Mouse (Mus musculus) ES-Bruce4 (cell line): ENCODE data around the gene B3gat3. TPM values are rescaled to one million over a fixed set of nuclear protein-coding genes. Genes with fewer than 3 reads are reported as not detected.

Source experiments
- H3K27ac ChIP-seq: 2 replicates; pipeline ENCODE4 v1.5.1; 2012; ENCODE audit warnings: low read length, inconsistent platforms; ENCODE audit not compliant: insufficient read depth
- H3K27me3 ChIP-seq: 2 replicates; pipeline ENCODE4 v1.6.1; 2012; ENCODE audit warnings: mild to moderate bottlenecking, low read length, inconsistent platforms; ENCODE audit not compliant: control insufficient read depth, poor library complexity, insufficient read depth, severe bottlenecking
- H3K36me3 ChIP-seq: 2 replicates; pipeline ENCODE4 v1.6.1; 2012; ENCODE audit warnings: inconsistent platforms, mild to moderate bottlenecking, low read length, moderate library complexity; ENCODE audit not compliant: control insufficient read depth, poor library complexity, insufficient read depth, severe bottlenecking
- H3K4me1 ChIP-seq: one replicate; pipeline ENCODE4 v1.8.1; 2011; ENCODE audit warnings: low read length; ENCODE audit not compliant: control insufficient read depth, insufficient read depth
- H3K4me3 ChIP-seq: 2 replicates; pipeline ENCODE4 v1.5.1; 2011; ENCODE audit warnings: low read depth, mild to moderate bottlenecking, low read length
- H3K9ac ChIP-seq: 2 replicates; pipeline ENCODE4 v1.6.1; 2012; ENCODE audit warnings: low read depth, mild to moderate bottlenecking, inconsistent platforms; ENCODE audit not compliant: poor library complexity, severe bottlenecking
- H3K9me3 ChIP-seq: replicated peaks from 2 replicates; pipeline ENCODE4 v1.6.1; 2012; ENCODE audit warnings: mild to moderate bottlenecking, low read length, inconsistent platforms; ENCODE audit not compliant: control insufficient read depth, poor library complexity, insufficient read depth, severe bottlenecking
- CTCF ChIP-seq: IDR thresholded peaks from one replicate; pipeline ENCODE4 v1.8.1; 2011; ENCODE audit warnings: low read depth, low read length
- EP300 ChIP-seq: IDR thresholded peaks from 2 replicates; pipeline ENCODE4 v1.6.1; 2011; ENCODE audit warnings: low read depth, low read length; ENCODE audit not compliant: insufficient read depth
- POLR2A ChIP-seq: IDR thresholded peaks from one replicate; pipeline ENCODE4 v1.8.1; 2011; ENCODE audit warnings: low read length; ENCODE audit not compliant: insufficient read depth
- polyA plus RNA-seq: library from polyadenylated mRNA; stranded (reverse); fragments of >200 nt; gene quantifications from 2 replicates; pipeline ENCODE4 v1.2.4, GENCODE M21; 2011; ENCODE audit warnings: low read depth; ENCODE audit not compliant: missing spikeins, insufficient read depth, insufficient read length

B3gat3 gene
- polyA plus RNA-seq, 1 experiment = 26.6 TPM

DNA sequence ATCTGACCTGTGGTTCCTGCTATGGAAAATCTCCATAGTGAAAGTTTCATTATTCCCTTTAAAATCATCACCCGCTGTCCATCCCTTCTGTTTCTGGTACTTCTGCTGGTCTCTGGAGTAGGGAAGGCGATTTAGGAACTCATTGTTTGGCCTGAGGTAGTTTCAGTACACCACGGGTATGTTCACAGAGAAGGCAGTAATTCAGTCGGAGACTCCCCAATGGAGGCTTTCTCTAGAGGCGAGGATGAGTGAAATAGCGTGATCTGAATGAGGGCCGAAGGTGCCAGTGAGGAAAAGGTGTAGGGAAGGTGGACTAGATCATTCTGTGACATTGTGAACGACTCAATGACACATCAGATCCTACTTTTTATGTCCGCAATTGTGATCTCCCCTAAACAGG is 34.0 kb downstream of the B3gat3 start:
- H3K9me3 ChIP-seq = no peaks in the 10 kb centered on the region
- TF ChIP-seq CTCF (no peak), EP300 (no peak), POLR2A (no peak)
- no peaks in the 10 kb centered on the region for H3K27me3 ChIP-seq
- peak overlapping the region; percentile 41 for H3K27ac ChIP-seq
- H3K36me3 ChIP-seq = peaks cover 42% of the 10 kb centered on the region
- peak overlapping the region; percentile 96 for H3K4me3 ChIP-seq
- H3K9ac ChIP-seq = peak overlapping the region; percentile 85
- H3K4me1 ChIP-seq = no peaks in the 10 kb centered on the region

DNA sequence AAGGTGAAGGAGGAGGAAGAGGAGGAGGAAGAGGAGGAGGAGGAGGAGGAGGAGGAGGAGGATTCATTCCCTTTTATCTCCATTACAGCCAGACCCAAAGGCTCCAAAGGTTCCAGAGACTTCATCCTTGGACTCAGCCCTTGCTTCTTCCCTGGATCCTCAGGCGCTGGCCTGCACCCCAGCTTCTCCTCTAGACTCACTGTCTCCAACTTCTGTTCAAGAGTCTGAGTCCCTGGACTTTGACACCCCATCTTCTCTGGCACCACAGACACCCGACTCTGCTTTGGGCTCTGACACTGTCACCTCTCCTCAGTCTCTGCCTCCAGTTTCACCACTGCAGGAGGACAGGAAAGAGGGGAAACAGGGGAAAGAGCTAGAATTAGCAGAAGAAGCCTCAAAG is 42.1 kb downstream of the B3gat3 start:
- no peaks in the 10 kb centered on the region for H3K4me1 ChIP-seq
- H3K9me3 ChIP-seq = no peaks in the 10 kb centered on the region
- H3K27me3 ChIP-seq = no peaks in the 10 kb centered on the region
- no peak for TF ChIP-seq EP300
- no peak for TF ChIP-seq CTCF
- TF ChIP-seq POLR2A = no peak
- H3K9ac ChIP-seq = no peak overlapping the region
- peaks cover 64% of the 10 kb centered on the region for H3K36me3 ChIP-seq
- H3K4me3 ChIP-seq = no peak overlapping the region
- H3K27ac ChIP-seq = no peak overlapping the region

- no peak overlapping the region for H3K27ac ChIP-seq
- no peaks in the 10 kb centered on the region for H3K27me3 ChIP-seq
- H3K9ac ChIP-seq = no peak overlapping the region
- no peaks in the 10 kb centered on the region for H3K9me3 ChIP-seq
- TF ChIP-seq CTCF = no peak
- TF ChIP-seq EP300 = no peak
- TF ChIP-seq POLR2A = no peak
- H3K4me1 ChIP-seq = no peaks in the 10 kb centered on the region
- no peak overlapping the region for H3K4me3 ChIP-seq
- peaks cover 74% of the 10 kb centered on the region for H3K36me3 ChIP-seq
These were observed 44.9 kb downstream of the B3gat3 start for GRCm38 (mm10) chr19:8965075-8965474.

GRCm38 (mm10) chr19:8965771-8966170 is 45.6 kb downstream of the B3gat3 start:
- H3K27me3 ChIP-seq = no peaks in the 10 kb centered on the region
- H3K27ac ChIP-seq = 0 out of 2 replicates have a peak overlapping the region, but pooled peaks have one; percentile 75
- TF ChIP-seq POLR2A (no peak), EP300 (no peak), CTCF (no peak)
- peaks cover 75% of the 10 kb centered on the region for H3K36me3 ChIP-seq
- no peaks in the 10 kb centered on the region for H3K4me1 ChIP-seq
- 0 out of 2 replicates have a peak overlapping the region, but pooled peaks have one; percentile 3 for H3K4me3 ChIP-seq
- no peaks in the 10 kb centered on the region for H3K9me3 ChIP-seq
- H3K9ac ChIP-seq = peak overlapping the region; percentile 63

DNA sequence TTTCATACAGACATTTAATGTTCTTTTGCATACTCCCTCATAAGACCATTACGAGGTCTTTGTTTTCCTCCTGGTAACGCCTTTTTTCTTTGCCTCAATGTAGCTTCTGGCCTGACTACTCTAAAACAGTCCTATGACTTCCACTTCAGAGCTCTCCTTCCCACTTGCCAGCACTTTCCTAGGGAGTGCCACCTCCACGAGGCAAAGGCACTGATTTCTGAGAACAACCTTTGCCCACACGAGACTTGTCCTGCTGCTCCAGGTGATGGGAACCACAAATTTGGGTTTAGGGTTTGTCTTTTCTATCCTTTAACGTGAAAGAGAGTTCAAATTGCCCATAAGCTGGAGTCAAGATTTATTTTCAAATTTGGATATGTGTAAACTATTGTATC is 46.0 kb downstream of the B3gat3 start:
- no peaks in the 10 kb centered on the region for H3K27me3 ChIP-seq
- peak overlapping the region; percentile 63 for H3K9ac ChIP-seq
- H3K4me1 ChIP-seq = no peaks in the 10 kb centered on the region
- peak overlapping the region; percentile 75 for H3K27ac ChIP-seq
- H3K4me3 ChIP-seq = peak overlapping the region; percentile 93
- TF ChIP-seq EP300 (no peak), CTCF (no peak), POLR2A (no peak)
- no peaks in the 10 kb centered on the region for H3K9me3 ChIP-seq
- H3K36me3 ChIP-seq = peaks cover 78% of the 10 kb centered on the region

DNA sequence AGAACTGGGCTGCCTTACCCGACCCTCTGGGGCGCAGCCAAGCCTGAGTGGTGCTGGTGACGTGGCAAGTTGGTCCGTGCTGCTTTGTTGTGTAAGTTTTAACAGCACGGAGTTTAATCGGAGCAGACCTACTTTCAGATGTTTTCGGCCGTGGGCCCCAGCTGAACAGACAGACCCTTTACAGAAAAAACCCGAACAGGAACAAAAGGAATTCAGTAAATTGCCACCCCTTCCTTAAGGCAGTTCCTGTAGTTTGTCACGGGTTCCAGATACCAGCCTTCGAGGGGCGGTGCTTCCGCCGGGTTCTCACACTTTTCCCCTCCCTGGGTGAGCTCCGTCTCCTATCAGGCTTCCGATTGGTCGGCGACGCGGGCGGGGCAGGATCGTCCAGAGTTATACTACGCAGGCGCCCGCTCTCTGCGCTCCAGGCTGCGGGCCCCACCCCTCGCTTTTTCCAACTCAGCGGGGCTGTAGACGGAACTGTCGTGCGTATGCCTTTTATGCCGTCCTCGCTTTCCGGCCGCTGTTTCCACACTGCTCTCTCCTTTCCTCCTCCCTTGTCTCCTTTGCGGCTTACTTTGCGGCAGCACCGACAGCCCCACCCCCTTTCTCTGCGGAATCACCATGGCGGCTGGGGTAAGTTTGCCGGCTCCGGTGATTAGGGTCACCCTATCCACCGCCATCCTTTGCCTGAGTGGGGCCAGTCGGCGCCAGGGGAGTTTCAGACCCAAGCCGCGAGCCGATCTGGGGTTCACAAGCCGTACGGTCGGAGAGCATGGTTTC is 46.6 kb downstream of the B3gat3 start, which contains the start of gene Eef1g:
Gene Eef1g, plus strand, starts transcription at position 452 of the 783 bp plus-strand sequence.
- peak within 1 kb of the TSS; percentile 99 for H3K4me3 ChIP-seq
- H3K27ac ChIP-seq = peak within 1 kb of the TSS; percentile 75
- no peaks in the 10 kb centered on the region for H3K9me3 ChIP-seq
- H3K9ac ChIP-seq = peak within 1 kb of the TSS; percentile 98
- H3K36me3 ChIP-seq = peaks cover 79% of the 10 kb centered on the region
- no peak for TF ChIP-seq EP300
- peak; percentile 18 for TF ChIP-seq POLR2A
- TF ChIP-seq CTCF = no peak
- H3K4me1 ChIP-seq = no peaks in the 10 kb centered on the region
- H3K27me3 ChIP-seq = no peaks in the 10 kb centered on the region
